Mouse (Mus musculus) MEL (cell line): ENCODE measurements at regions not wholly inside any gene's neighbourhood (a gene's known extent, or its start where the extent isn't known, plus 50 kb on each side); places are given as distances from the start of the nearest gene placed in this dataset.

Experiments
- CHD2 ChIP-seq: IDR thresholded peaks from 2 replicates; pipeline ENCODE4 v1.6.1; 2011; ENCODE audit warnings: low read length, improper control_type of control experiment
- CTCF ChIP-seq, 3 experiments: IDR thresholded peaks in 2 of 3; conservative IDR thresholded peaks in 1 of 3; 2 replicates each; pipeline ENCODE4 v1.5.1; 2011 to 2012; ENCODE audit warnings: low read length in 3 of 3, low read depth in 2 of 3, mild to moderate bottlenecking in 2 of 3, improper control_type of control experiment in 1 of 3, inconsistent platforms in 1 of 3, mixed read lengths in 1 of 3, moderate library complexity in 1 of 3; ENCODE audit not compliant: control insufficient read depth in 1 of 3, insufficient read depth in 1 of 3, poor library complexity in 1 of 3, severe bottlenecking in 1 of 3
- EP300 ChIP-seq, 2 experiments: IDR thresholded peaks; 2 replicates each; pipeline ENCODE4 v1.6.1; 2011; ENCODE audit warnings: improper control_type of control experiment in 2 of 2, low read length in 2 of 2, low read depth in 1 of 2, mild to moderate bottlenecking in 1 of 2
- MAX ChIP-seq: IDR thresholded peaks from 2 replicates; pipeline ENCODE4 v1.6.1; 2011; ENCODE audit warnings: low read length, improper control_type of control experiment
- MAZ ChIP-seq: IDR thresholded peaks from 2 replicates; pipeline ENCODE4 v1.6.1; 2012; ENCODE audit warnings: low read depth, mild to moderate bottlenecking, inconsistent platforms, low read length, improper control_type of control experiment
- MYC ChIP-seq: IDR thresholded peaks from 2 replicates; pipeline ENCODE4 v1.6.1; 2011; ENCODE audit warnings: low read depth, mild to moderate bottlenecking, low read length, improper control_type of control experiment, moderate library complexity
- RCOR1 ChIP-seq: IDR thresholded peaks from 2 replicates; pipeline ENCODE4 v1.6.1; 2012; ENCODE audit warnings: low read depth, mild to moderate bottlenecking, inconsistent platforms, low read length, improper control_type of control experiment
- USF1 ChIP-seq: IDR thresholded peaks from 2 replicates; pipeline ENCODE4 v1.6.1; 2014; ENCODE audit warnings: low read depth, mild to moderate bottlenecking, inconsistent platforms, low read length, improper control_type of control experiment, moderate library complexity

GRCm38 (mm10) chr3:66653961-66654360 is 327.2 kb upstream of the Rsrc1 start:
- TF ChIP-seq CTCF (IDR thresholded peaks at IDR 0.05 in 2 of 3, conservative IDR thresholded peaks at IDR 0.05 in 1 of 3; ENCODE audit: control insufficient read depth in 1 of 3, insufficient read depth in 1 of 3, low read depth in 2 of 3, low read length in 3 of 3, poor library complexity in 1 of 3, severe bottlenecking in 1 of 3) (no peak), MAX (no peak), EP300 (IDR thresholded peaks at IDR 0.05; ENCODE audit: low read depth in 1 of 2, low read length in 2 of 2) (no peak), MYC (no peak), MAZ (no peak), USF1 (no peak), CHD2 (no peak), RCOR1 (no peak)
